Mouse (Mus musculus): ENCODE data around the gene Rgr. TPM values are rescaled to one million over a fixed set of nuclear protein-coding genes. Genes with fewer than 3 reads are reported as not detected.

Gene Rgr
- polyA plus RNA-seq, 1 experiment from 2014 or later, result not detected

GRCm38 (mm10) chr14:37064849-37065248, 16.1 kb upstream of the Rgr start:
- no peak overlapping the region for H3K4me3 ChIP-seq (replicated peaks; ENCODE audit: low read length)
- no peaks in the 10 kb centered on the region for H3K36me3 ChIP-seq (replicated peaks; ENCODE audit: control insufficient read depth, insufficient read depth)
- no peaks in the 10 kb centered on the region for H3K9me3 ChIP-seq (ENCODE audit: control insufficient read depth, low read length)
- H3K9ac ChIP-seq, result no peak overlapping the region
- WGBS, result 63% methylated on average over 2 of the region's 2 CpGs
- H3K27me3 ChIP-seq (ENCODE audit: control insufficient read depth, insufficient read depth, low read length), result no peaks in the 10 kb centered on the region
- ATAC-seq (ENCODE audit: low FRiP score) (no peak), DNase-seq (ENCODE audit: low spot score) (no peak)
- no peaks in the 10 kb centered on the region for H3K4me1 ChIP-seq (replicated peaks; ENCODE audit: control insufficient read depth, insufficient read depth, low read length)
- no peak overlapping the region for H3K27ac ChIP-seq
- no peak overlapping the region for H3K4me2 ChIP-seq (replicated peaks)

- DNase-seq (ENCODE audit: low spot score), result peak; percentile 46
- Histone ChIP-seq H3K9ac (no peak overlapping the region), H3K9me3 (ENCODE audit: control insufficient read depth, low read length) (no peaks in the 10 kb centered on the region), H3K4me1 (replicated peaks; ENCODE audit: control insufficient read depth, insufficient read depth, low read length) (no peaks in the 10 kb centered on the region), H3K27ac (no peak overlapping the region), H3K4me3 (replicated peaks; ENCODE audit: low read length) (no peak overlapping the region), H3K36me3 (replicated peaks; ENCODE audit: control insufficient read depth, insufficient read depth) (no peaks in the 10 kb centered on the region), H3K27me3 (ENCODE audit: control insufficient read depth, insufficient read depth, low read length) (no peaks in the 10 kb centered on the region), H3K4me2 (replicated peaks) (no peak overlapping the region)
- no peak for ATAC-seq (ENCODE audit: low FRiP score)
- WGBS, result 38% methylated on average over 5 of the region's 5 CpGs
Measured at GRCm38 (mm10) chr14:37034432-37034831, 14.3 kb downstream of the Rgr start.

GRCm38 (mm10) chr14:37033241-37033640, 15.5 kb downstream of the Rgr start:
- H3K27me3 ChIP-seq (ENCODE audit: control insufficient read depth, insufficient read depth, low read length), result no peaks in the 10 kb centered on the region
- H3K4me1 ChIP-seq (replicated peaks; ENCODE audit: control insufficient read depth, insufficient read depth, low read length), result no peaks in the 10 kb centered on the region
- ATAC-seq (ENCODE audit: low FRiP score) (peak; percentile 57), DNase-seq (ENCODE audit: low spot score) (peak; percentile 90)
- H3K4me3 ChIP-seq (replicated peaks; ENCODE audit: low read length), result no peak overlapping the region
- no peak overlapping the region for H3K27ac ChIP-seq
- no peak overlapping the region for H3K9ac ChIP-seq
- no peaks in the 10 kb centered on the region for H3K36me3 ChIP-seq (replicated peaks; ENCODE audit: control insufficient read depth, insufficient read depth)
- no peak overlapping the region for H3K4me2 ChIP-seq (replicated peaks)
- 23% methylated on average over 7 of the region's 7 CpGs for WGBS
- H3K9me3 ChIP-seq (ENCODE audit: control insufficient read depth, low read length), result no peaks in the 10 kb centered on the region

- DNase-seq (ENCODE audit: low spot score) (peak; percentile 68), ATAC-seq (ENCODE audit: low FRiP score) (peak; percentile 79)
- Histone ChIP-seq H3K4me2 (replicated peaks) (no peak overlapping the region), H3K9ac (no peak overlapping the region), H3K4me1 (replicated peaks; ENCODE audit: control insufficient read depth, insufficient read depth, low read length) (no peaks in the 10 kb centered on the region), H3K36me3 (replicated peaks; ENCODE audit: control insufficient read depth, insufficient read depth) (no peaks in the 10 kb centered on the region), H3K27ac (no peak overlapping the region; the same call in 1 of the 2 replicates), H3K4me3 (replicated peaks; ENCODE audit: low read length) (no peak overlapping the region), H3K27me3 (ENCODE audit: control insufficient read depth, insufficient read depth, low read length) (no peaks in the 10 kb centered on the region), H3K9me3 (ENCODE audit: control insufficient read depth, low read length) (no peaks in the 10 kb centered on the region)
- 55% methylated on average over 11 of the region's 11 CpGs for WGBS
Measured at GRCm38 (mm10) chr14:37032481-37033104, 16.2 kb downstream of the Rgr start.

- 85% methylated on average over 3 of the region's 3 CpGs for WGBS
- H3K9me3 ChIP-seq (ENCODE audit: control insufficient read depth, low read length), result no peaks in the 10 kb centered on the region
- H3K27ac ChIP-seq, result no peak overlapping the region
- H3K4me2 ChIP-seq (replicated peaks), result no peak overlapping the region
- H3K36me3 ChIP-seq (replicated peaks; ENCODE audit: control insufficient read depth, insufficient read depth), result no peaks in the 10 kb centered on the region
- H3K4me3 ChIP-seq (replicated peaks; ENCODE audit: low read length), result no peak overlapping the region
- ATAC-seq (ENCODE audit: low FRiP score) (no peak), DNase-seq (ENCODE audit: low spot score) (no peak)
- H3K9ac ChIP-seq, result no peak overlapping the region
- H3K27me3 ChIP-seq (ENCODE audit: control insufficient read depth, insufficient read depth, low read length), result no peaks in the 10 kb centered on the region
- H3K4me1 ChIP-seq (replicated peaks; ENCODE audit: control insufficient read depth, insufficient read depth, low read length), result no peaks in the 10 kb centered on the region
Measured at GRCm38 (mm10) chr14:37028555-37028954, 20.2 kb downstream of the Rgr start.

GRCm38 (mm10) chr14:37027951-37028350, 20.8 kb downstream of the Rgr start:
- Histone ChIP-seq H3K27ac (no peak overlapping the region), H3K4me3 (replicated peaks; ENCODE audit: low read length) (no peak overlapping the region), H3K4me2 (replicated peaks) (no peak overlapping the region), H3K9ac (no peak overlapping the region), H3K4me1 (replicated peaks; ENCODE audit: control insufficient read depth, insufficient read depth, low read length) (no peaks in the 10 kb centered on the region), H3K9me3 (ENCODE audit: control insufficient read depth, low read length) (no peaks in the 10 kb centered on the region), H3K36me3 (replicated peaks; ENCODE audit: control insufficient read depth, insufficient read depth) (no peaks in the 10 kb centered on the region), H3K27me3 (ENCODE audit: control insufficient read depth, insufficient read depth, low read length) (no peaks in the 10 kb centered on the region)
- ATAC-seq (ENCODE audit: low FRiP score) (no peak), DNase-seq (ENCODE audit: low spot score) (no peak)
- WGBS, result 96% methylated on average over 3 of the region's 3 CpGs

GRCm38 (mm10) chr14:37027248-37027933, 21.4 kb downstream of the Rgr start:
- WGBS, result 85% methylated on average over 4 of the region's 4 CpGs
- Histone ChIP-seq H3K27ac (no peak overlapping the region), H3K27me3 (ENCODE audit: control insufficient read depth, insufficient read depth, low read length) (no peaks in the 10 kb centered on the region), H3K4me3 (replicated peaks; ENCODE audit: low read length) (no peak overlapping the region), H3K4me1 (replicated peaks; ENCODE audit: control insufficient read depth, insufficient read depth, low read length) (no peaks in the 10 kb centered on the region), H3K36me3 (replicated peaks; ENCODE audit: control insufficient read depth, insufficient read depth) (no peaks in the 10 kb centered on the region), H3K9me3 (ENCODE audit: control insufficient read depth, low read length) (no peaks in the 10 kb centered on the region), H3K4me2 (replicated peaks) (no peak overlapping the region), H3K9ac (no peak overlapping the region)
- DNase-seq (ENCODE audit: low spot score) (no peak), ATAC-seq (ENCODE audit: low FRiP score) (no peak)

GRCm38 (mm10) chr14:37015894-37016293, 32.9 kb downstream of the Rgr start:
- H3K27ac ChIP-seq, result no peak overlapping the region
- H3K9me3 ChIP-seq (ENCODE audit: control insufficient read depth, low read length), result no peaks in the 10 kb centered on the region
- DNase-seq (ENCODE audit: low spot score), result no peak
- ATAC-seq (ENCODE audit: low FRiP score), result no peak
- no peak overlapping the region for H3K4me2 ChIP-seq (replicated peaks)
- no peak overlapping the region for H3K4me3 ChIP-seq (replicated peaks; ENCODE audit: low read length)
- no peak overlapping the region for H3K9ac ChIP-seq
- 40% methylated on average over 5 of the region's 5 CpGs for WGBS
- H3K27me3 ChIP-seq (ENCODE audit: control insufficient read depth, insufficient read depth, low read length), result no peaks in the 10 kb centered on the region
- H3K36me3 ChIP-seq (replicated peaks; ENCODE audit: control insufficient read depth, insufficient read depth), result no peaks in the 10 kb centered on the region
- 0 out of 2 replicates have a peak, but pooled peaks cover 5% of the 10 kb centered on the region for H3K4me1 ChIP-seq (replicated peaks; ENCODE audit: control insufficient read depth, insufficient read depth, low read length)

- 41% methylated on average over 3 of the region's 3 CpGs for WGBS
- DNase-seq (ENCODE audit: low spot score) (no peak), ATAC-seq (ENCODE audit: low FRiP score) (peak; percentile 55; the same call in 1 of the 2 replicates)
- no peaks in the 10 kb centered on the region for H3K27me3 ChIP-seq (ENCODE audit: control insufficient read depth, insufficient read depth, low read length)
- 0 out of 2 replicates have a peak, but pooled peaks cover 5% of the 10 kb centered on the region for H3K4me1 ChIP-seq (replicated peaks; ENCODE audit: control insufficient read depth, insufficient read depth, low read length)
- no peak overlapping the region for H3K9ac ChIP-seq
- H3K4me2 ChIP-seq (replicated peaks), result no peak overlapping the region
- H3K36me3 ChIP-seq (replicated peaks; ENCODE audit: control insufficient read depth, insufficient read depth), result no peaks in the 10 kb centered on the region
- no peaks in the 10 kb centered on the region for H3K9me3 ChIP-seq (ENCODE audit: control insufficient read depth, low read length)
- H3K4me3 ChIP-seq (replicated peaks; ENCODE audit: low read length), result no peak overlapping the region
- no peak overlapping the region for H3K27ac ChIP-seq
Measured at GRCm38 (mm10) chr14:37013644-37014043, 35.1 kb downstream of the Rgr start.

Data from hindbrain, embryonic 14.5 days (tissue).